Mouse (Mus musculus) spleen, adult 2 months (tissue): ENCODE results near the gene Cldn14.
"Not testable (repeated sequence)": the region's sequence is repeated elsewhere in the genome, so short reads cannot be mapped to it uniquely, and the experiment has no call there.

ENCODE experiments used
- CTCF ChIP-seq: fragments of 200-500 bp; IDR thresholded peaks from 2 replicates; pipeline ENCODE4 v1.5.1; 2011; ENCODE audit warnings: mild to moderate bottlenecking, inconsistent platforms; ENCODE audit not compliant: insufficient read depth, insufficient read length, insufficient replicate concordance; ENCODE audit errors: extremely low read depth
- POLR2A ChIP-seq: fragments of 200-500 bp; IDR thresholded peaks from 2 replicates; pipeline ENCODE4 v1.6.1; 2011; ENCODE audit warnings: low read depth, low read length, inconsistent platforms

DNA sequence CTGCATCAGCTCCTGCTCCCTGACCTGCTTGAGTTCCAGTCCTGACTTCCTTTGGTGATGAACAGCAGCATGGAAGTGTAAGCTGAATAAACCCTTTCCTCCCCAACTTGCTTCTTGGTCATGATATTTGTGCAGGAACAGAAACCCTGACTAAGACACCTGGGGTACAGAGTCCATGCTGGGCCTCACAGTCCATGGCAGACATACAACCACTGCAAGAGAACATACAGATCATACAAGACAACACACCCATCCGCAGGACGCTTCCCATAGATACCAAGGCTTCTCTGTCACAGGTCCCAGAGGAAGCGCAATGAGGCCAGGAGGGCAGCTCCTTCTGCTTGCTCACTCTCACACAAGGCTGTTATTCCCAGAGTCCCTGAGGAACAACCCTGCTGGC is 28.3 kb downstream of the Cldn14 start:
- TF ChIP-seq POLR2A, CTCF: not testable (repeated sequence)
